Mouse (Mus musculus): ENCODE data around the gene Rasa4. TPM values are rescaled to one million over a fixed set of nuclear protein-coding genes. Genes with fewer than 3 reads are reported as not detected.
"Not testable (repeated sequence)": the region's sequence is repeated elsewhere in the genome, so short reads cannot be mapped to it uniquely, and the experiment has no call there.

Gene Rasa4
- total RNA-seq (2021), result 10 to 100 TPM in 1 of 2 experiments, 1 to 10 TPM in 1; 4.8 to 10.3 TPM
- long read RNA-seq, experiment 1, partial matches to known transcripts, result 3 of 6 reads
- long read RNA-seq, experiment 1, other reads (novel, unspliced or antisense), result 2 of 6 reads
- long read RNA-seq, experiment 2, partial matches to known transcripts, result 1 of 6 reads
- long read RNA-seq, experiment 2, other reads (novel, unspliced or antisense), result 4 of 6 reads

DNA sequence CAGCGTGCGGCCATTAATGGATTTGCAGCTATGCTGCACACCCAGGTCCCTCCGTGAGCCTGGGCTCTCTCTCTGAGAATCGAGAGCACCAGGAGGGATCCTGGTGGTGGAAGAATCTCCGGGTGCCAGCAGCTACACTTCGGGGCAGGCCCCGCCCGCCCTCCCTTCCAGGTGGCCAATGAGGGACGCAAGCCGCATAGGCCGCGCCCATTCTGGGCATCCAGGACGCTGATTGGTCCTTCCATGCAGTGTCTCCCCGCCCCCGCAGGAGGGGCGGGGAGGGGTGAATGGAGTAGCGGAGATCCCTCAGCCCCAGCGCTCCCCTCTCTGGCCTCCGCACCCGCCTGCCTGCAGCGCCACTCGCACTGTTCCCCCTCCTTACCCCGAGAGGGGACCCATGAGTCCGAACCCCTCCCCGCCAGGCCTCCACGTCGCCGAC, at the start of gene Rasa4:
Rasa4 (plus strand) TSS at position 248 of the 439 bp plus-strand sequence.
- peak; percentile 88 to 93 for DNase-seq (ENCODE audit: low spot score in 2 of 2)

DNA sequence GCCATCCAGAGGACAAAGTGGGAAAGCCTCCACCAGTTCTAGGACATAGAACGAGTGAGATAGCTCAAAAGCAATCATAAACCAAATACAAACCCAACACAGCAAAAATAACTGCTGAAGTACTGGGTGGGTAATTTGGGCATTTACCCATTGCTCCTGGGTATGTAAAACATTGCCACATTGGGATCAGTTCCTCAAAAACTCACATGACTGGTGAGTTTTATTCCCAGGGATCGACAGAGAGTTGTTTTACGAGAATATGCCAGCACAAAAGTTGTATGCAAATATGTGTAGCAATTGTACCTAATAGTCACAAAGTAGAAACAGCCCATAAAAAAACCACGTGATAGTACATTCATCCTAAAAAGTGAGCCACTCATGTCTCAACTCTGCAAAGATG, 48.8 kb upstream of the Rasa4 start:
- no peak for DNase-seq (ENCODE audit: low spot score in 2 of 2)

DNA sequence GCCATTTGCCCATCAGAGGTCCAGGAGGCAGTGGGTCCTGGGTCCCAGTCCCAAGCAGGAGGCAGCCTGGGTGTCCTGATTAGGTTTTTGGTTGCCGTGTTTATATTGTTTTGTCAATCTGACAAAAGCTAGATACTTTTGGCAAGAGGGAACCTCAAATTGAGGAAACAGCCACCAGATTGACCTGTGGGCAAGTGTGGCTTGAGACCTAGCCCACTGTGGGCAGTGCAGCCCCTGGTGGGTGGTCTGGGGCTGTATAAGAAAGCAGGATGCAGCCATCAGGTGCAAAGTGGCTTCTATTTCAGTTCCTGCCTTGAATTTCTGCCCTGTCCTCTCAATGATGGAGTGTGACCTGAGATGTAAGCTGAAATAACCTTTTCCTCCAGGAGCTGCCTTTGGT, 48.4 kb upstream of the Rasa4 start:
- no peak for DNase-seq (ENCODE audit: low spot score in 2 of 2)

DNA sequence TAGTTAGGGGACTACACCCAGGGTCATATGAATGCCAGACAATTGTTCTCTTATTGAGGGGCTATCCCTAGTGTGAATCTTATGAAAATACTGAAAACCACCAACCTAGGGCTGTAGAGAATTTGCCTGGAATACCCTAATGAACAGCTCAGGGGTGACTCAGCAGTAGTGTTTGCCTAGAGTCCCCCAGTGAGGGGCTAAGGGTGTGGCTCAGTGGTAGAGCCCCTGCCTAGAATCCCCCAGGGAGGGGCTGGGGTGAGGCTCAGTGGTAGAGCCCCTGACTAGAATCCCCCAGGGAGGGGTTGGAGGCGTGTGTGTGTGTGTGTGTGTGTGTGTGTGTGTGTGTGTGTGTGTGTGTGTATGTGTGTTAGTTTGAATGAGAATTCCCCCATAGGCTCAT, 47.0 kb upstream of the Rasa4 start:
- DNase-seq (ENCODE audit: low spot score in 2 of 2), result no peak

DNA sequence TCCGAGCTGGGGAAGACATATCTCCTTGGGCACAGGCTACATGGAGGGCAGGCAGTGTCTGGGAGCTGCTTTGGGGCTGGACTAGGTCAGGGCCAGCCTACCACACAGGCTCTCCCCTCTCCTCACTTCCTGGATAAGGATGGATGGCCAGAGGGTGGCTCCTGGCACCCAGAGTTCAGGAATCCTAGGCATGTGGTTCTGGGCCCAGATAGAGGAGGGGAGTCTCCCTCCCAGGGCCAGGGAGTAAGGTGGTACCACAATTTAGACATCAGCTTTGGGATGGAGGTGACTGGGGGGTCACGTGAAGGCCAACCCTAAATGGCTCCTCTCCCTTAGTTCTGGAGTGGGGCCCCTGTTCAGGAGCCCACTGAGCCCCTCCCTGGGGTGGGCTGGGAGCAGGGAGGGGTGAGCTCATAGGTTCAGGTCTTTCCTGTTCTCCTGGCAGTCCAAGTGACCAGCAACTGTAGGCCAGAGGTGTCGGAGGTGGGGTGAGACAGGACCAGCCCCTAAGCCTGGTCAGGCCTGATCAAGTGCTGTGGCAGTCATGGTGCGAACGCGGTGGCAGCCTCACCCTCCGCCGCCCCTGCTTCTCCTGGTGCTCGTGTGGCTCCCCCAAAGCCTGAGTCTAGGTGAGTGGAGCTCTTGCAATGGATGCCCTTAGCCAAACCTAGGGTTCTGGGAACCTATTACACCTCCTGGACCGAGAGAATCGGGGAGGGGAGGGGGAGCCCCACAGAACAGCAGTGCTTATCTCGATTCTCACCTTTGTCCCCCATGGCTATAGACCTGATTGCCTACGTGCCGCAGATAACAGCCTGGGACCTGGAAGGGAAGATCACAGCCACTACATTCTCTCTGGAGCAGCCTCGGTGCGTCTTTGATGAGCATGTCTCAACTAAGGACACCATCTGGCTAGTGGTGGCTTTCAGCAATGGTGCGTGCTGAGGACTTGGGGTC, 45.2 kb upstream of the Rasa4 start, which contains the start of gene Upk3b:
Upk3b (plus strand) TSS at position 239 of the 957 bp plus-strand sequence.
- DNase-seq (ENCODE audit: low spot score in 2 of 2), result no peak

DNA sequence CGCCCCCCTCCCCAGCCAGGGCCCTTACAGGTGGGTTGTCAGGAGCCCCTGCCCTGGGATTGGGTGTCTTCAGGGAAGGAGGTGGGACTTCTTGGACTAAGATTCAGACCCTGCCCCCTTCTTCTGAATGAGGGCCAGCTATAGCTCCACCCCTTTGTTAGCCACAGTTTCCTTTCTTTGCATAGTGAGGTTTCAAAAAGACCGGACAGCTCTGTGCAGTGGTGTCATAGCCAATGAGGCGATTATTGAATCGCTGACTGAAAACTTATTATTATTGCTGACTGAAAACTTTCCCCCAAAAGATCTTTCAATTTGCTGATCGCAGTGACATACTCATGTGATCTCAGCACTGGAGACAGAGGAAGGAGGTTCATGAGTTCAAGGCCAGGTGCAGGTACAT, 43.5 kb upstream of the Rasa4 start:
- DNase-seq (ENCODE audit: low spot score in 2 of 2), result no peak

DNA sequence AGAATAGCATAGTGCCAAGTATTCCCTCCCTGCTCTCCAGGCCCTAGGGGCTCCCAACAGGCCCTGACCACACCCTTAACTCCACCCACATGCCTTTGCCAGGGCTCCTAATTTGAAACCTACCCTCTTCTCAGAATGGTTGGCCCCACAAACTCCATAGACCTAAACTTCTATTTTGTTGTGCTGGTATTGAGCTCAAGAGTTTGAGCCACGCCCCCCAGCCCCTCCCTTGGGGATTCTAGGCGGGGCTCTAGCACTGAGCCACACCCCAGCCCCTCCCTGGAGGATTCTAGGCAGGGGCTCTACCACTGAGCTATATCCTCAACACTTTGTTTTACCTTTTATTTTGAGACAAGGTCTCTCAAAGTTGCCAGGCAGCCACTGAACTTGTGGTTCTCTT, 42.5 kb upstream of the Rasa4 start:
- DNase-seq (ENCODE audit: low spot score in 2 of 2), result no peak

DNA sequence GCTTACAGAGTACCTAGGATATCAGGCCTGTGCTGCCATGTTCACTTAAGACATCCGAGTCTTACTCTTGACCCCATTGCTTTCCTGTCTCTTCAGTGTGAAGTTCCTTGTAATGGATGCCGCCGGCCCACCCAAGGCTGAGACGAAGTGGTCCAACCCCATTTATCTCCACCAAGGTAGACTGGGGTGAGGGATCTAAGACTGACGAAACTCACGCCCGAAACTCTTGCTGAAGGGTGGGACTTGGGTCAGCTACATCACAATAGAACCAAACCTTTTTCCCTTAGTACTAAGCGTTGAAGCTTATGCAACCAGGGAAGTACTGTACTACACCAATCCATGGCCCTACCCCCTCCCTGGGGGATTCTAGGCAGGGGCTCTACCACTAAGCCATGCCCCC, 42.0 kb upstream of the Rasa4 start:
- no peak for DNase-seq (ENCODE audit: low spot score in 2 of 2)

DNA sequence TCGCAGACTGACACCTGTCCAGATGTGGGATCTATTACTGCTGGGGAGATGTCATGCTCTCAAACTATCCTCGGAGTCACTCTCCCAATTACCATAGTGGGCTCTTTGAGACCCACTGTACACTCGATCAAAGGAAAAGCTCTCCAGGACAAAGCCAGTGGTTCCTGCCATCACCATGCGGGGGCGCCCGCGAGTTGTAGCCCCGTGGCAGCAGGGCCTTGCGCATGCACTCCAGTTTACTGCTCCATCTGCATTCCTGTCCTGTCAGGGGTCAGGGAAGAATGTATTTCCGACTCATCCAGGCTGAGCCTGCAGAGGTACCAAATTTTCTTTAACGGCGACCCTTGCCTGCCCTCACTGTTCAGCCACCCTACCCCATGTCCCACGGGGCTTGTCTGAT, 38.9 kb upstream of the Rasa4 start:
- DNase-seq (ENCODE audit: low spot score in 2 of 2), result no peak

DNA sequence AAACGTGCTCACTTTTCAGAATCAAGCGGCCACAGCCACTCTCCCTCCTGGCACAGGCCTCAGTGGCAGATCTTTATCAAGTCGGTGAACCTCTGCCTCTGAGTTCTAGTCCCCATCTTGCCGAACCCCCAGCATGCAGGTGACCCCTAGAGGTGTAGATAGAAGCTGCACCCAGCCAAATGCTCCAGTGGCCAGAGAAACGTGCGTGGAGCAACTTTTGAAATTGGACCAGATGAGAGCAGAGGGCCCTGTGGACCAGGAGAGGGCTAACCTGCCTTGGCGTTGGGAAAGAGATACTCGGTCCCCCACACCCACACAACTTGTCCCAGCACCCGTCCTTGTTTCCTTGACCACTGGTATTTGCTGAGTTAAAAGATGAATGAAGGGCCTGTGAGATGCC, 38.3 kb upstream of the Rasa4 start:
- no peak for DNase-seq (ENCODE audit: low spot score in 2 of 2)

DNA sequence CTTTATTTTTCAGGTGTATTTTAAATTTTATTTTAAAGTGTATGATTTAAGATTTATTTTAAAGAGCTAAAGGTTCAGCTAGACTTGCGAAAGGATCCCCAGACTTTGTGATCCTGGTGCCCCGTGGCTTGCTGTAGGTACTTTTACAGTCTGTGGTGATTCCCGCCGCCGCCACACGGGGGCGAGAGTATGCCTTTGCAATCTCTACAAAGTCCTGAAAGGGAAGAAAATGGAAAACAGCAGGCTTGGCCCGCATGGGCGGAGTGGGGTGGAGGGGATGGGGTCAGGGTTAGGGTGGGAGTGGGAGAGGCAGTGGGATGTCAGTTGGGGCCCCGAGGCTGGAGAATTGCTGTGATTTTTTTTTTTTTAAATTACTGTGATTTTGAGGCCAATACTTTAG, 37.7 kb upstream of the Rasa4 start:
- peak; percentile 78 to 89 for DNase-seq (ENCODE audit: low spot score in 2 of 2)

DNA sequence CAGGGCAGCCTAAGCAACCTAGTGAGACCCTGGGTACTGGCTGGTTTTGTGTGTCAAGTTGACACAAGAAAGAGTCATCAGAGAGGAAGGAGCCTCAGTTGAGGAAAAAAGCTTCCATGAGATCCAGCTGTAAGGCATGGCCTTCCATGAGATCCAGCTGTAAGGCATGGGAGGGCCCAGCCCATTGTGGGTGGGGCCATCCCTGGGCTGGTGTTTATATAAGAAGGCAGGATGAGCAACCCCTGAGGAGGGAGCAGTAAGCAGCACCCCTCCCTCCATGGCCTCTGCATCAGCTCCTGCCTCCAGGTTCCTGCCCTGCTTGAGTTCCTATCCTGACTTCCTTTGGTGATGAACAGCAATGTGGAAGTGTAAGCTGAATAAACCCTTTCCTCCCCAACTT, 35.2 kb upstream of the Rasa4 start:
- DNase-seq (ENCODE audit: low spot score in 2 of 2), result not testable (repeated sequence)

DNA sequence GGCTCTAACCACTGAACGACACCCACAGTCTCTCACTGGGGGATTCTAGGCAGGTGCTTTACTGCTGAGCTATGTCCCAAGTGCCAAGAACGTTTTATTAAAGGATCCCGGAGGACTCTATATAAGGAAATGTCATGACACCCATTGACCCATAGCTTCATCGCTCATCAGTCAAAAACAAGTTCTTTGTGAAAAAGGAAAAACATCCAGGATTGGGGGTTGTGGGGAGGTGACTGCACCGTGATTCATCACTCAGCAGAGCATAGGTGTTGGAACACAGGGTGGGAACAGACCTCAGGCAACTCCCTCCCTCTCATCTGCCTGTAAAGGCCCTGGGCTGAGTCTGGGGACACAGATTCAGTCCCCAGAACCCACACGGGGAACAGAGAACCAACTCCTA, 33.8 kb upstream of the Rasa4 start:
- no peak for DNase-seq (ENCODE audit: low spot score in 2 of 2)

DNA sequence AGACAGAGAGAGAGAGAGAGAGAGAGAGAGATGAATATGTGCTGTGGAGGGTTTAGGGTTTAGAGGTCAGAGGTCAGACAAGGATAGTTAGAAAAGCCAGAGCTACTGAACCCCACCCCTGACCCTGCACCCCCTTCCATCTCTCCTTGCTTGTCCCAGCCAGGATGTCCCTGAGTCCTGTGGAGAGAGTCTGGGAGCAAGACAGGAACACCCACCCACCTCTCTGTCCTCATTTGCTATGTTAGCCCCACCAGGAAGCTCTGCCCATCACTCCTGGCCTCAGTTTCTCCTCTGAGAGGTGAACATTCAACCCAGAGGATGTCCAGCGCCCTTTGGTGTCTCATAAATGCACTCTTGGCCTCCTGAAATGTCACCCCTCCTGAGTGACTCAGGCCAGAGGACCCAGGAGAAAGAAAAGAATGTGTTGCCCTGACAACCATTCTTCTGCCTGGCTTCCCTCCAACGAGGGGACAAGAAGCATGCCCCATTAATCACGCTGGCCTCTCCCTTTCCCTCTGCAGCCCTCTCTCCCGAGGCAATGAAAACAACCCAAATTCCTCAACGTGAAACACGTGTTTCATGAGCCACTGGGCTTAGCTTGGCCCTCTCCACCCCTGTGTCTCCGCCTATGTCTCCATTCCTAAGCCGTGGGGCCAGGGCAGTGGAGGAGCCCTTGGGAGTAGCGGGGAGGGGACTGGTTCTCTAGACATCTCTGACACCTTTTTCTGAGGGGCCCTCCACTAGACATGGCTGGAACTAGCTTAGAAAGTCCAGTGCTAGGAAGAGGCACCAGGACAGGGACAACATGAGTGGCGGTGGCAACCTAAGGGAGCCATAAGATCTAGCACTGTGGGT, 32.3 kb upstream of the Rasa4 start:
- DNase-seq (ENCODE audit: low spot score in 2 of 2), result no peak

DNA sequence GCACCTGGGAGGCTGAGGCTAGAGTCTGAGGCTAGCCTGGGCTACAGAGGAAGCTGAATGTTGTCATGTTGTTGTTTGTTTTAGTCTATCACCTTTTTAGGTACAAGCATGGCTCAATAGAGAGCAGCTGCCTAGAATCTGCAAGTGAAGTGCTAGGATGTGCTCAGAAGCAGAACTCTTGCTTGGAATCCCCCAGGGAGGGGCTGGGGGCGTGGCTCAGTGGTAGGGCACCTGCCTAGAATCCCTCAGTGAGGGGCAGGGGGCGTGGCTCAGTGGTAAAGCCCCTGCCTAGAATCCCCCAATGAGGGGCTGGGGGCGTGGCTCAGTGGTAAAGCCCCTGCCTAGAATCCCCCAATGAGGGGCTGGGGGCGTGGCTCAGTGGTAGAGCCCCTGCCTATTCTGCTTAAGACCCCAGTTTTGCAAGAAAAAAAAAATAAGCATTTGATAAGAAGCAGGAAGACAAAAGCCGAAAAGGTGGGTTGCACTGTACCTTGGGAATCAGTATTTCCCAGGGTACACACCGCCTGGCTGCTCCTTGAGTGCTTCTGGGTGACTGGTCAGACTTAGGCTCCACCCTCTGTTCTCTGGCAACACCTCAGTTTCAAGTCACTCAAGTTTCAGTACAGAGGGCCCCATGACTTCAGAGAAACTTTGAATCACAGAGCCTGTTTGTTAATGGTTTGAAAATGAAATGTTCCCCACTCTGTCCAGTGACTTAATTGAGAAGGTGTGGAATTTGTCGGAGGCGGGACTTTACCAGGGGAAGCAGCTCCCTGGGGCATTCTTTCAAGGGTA, 30.7 kb upstream of the Rasa4 start:
- no peak for DNase-seq (ENCODE audit: low spot score in 2 of 2)

DNA sequence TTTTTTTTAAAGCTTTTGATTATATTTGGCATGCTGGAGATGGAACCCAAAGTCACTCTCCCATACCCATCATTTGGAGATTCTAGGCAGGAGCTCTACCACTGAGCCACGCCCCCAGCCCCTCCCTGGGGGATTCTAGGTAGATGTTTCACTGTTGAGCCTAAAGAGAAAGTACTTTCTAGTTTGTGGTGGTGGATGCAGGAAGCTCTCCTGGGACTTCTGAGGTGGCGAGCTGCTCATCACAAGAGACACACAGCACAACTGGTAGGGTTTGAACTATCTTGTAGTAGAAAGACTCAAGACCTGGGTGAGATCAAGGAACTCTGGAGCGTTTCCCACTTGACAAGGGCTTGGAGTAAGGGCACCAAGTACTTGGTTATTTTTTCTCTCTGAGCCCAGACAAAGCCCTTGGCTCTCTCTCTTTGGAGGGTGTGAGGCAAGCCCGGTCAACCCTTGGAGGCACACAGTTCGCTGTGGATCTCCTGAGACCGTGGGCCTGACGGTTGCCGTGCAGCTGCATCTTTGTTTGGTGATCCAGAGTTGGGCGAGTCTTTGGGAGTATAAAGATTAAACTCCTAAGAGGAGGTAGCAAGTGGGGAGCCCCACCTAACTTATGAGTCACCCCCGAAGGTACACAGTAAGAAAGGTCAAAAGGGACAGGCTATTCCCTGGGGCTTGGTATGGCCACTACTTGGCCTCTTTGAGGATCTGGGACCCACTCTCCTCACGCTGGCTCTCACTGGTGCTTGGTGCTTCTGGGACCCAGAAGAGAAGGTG, 29.2 kb upstream of the Rasa4 start, which contains the start of gene Upk3bl:
Upk3bl (plus strand) TSS at position 192 of the 777 bp plus-strand sequence.
- no peak for DNase-seq (ENCODE audit: low spot score in 2 of 2)

DNA sequence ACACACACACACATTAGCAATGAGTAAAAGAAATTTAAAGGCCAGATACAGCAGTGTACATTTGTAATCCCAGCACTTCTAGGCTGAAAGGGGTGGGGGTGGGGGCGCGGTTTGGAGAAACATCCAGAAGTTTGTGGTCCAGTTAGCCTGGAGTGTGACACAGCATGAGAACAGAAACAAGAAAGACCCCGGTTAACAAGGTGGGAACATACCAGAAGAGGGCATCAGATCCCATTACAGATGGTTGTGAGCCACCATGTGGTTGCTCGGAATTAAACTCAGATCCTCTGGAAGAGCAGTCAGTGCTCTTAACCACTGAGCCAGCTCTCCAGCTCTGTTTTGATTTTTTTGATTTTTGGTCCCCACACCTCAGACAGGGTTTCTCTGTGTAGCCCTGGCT, 27.7 kb upstream of the Rasa4 start:
- DNase-seq (ENCODE audit: low spot score in 2 of 2), result no peak

DNA sequence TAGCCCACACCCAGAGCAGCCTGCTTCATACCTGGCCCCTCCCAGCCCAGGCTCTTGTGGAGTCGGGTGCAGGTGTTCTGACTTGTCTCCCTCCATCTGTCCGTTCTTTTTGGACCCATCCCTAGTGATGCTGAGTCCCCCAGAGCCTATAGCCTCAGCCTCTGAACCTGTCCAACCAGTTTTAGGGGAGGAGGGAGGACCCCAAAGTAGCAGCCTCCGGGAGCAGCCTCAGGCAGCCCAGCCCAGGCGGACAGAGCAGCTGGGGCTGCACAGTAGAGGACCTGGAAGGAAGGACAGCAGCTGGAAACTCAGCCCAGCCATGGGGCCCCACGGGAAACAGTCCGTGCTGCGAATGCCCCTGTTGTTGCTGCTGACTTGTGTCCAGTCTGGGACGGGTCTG, 26.6 kb upstream of the Rasa4 start:
- no peak for DNase-seq (ENCODE audit: low spot score in 2 of 2)

DNA sequence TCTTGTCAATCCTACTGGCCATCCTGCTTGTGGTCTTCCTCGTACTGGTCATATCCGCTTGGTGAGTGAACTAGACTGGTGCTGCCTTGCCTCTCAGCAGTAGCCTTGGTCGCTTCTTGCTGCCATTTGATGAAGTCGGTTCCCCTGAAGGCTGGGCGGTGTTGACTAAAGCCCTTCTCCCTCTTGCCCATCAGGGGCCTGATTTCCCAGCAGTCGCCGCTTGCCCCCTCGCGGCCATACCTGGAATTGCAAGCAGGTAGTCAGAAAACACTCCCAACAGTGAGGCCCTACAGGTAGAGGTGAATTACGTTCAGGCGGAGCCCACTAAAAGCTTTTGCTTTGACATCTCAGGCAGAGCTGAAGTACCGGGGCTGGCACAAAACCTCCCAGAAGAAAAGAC, 22.1 kb upstream of the Rasa4 start:
- peak; percentile 68 to 79 for DNase-seq (ENCODE audit: low spot score in 2 of 2)

DNA sequence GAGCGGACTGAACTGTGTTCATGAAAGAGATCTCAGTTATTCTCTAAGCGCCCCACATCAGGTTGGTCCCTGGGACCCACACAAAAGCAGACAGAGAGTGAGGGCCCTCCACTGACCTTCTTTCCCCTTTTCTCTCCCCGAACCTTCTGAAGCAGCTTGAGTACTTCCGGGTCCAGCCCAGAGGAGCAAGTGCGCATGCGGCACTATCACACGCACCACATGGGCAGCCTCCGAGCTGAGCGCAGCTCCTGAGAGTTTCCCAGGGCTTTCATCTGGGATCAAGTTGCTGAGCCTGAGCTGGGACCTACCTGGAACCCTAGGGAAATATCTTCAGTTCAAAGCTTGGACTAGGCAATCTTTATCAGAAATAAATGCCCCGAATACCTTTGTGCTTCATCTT, 19.8 kb upstream of the Rasa4 start:
- no peak for DNase-seq (ENCODE audit: low spot score in 2 of 2)

All from left cerebral cortex, adult 18-20 months (tissue).